Mouse (Mus musculus) brain, embryonic 14.5 days (tissue): Measurements from ENCODE around the gene Pex5.

Experiments
- CTCF ChIP-seq: fragments of 200-500 bp; IDR thresholded peaks from 2 replicates; pipeline ENCODE4 v1.5.1; 2012; ENCODE audit warnings: inconsistent platforms, mild to moderate bottlenecking, moderate library complexity, borderline replicate concordance; ENCODE audit not compliant: insufficient read depth, insufficient read length; ENCODE audit errors: extremely low read depth
- POLR2A ChIP-seq: fragments of 200-500 bp; IDR thresholded peaks from 2 replicates; pipeline ENCODE4 v1.6.1; 2012; ENCODE audit warnings: mild to moderate bottlenecking, inconsistent platforms, borderline replicate concordance; ENCODE audit not compliant: poor library complexity, insufficient read depth, insufficient read length, severe bottlenecking; ENCODE audit errors: extremely low read depth

DNA sequence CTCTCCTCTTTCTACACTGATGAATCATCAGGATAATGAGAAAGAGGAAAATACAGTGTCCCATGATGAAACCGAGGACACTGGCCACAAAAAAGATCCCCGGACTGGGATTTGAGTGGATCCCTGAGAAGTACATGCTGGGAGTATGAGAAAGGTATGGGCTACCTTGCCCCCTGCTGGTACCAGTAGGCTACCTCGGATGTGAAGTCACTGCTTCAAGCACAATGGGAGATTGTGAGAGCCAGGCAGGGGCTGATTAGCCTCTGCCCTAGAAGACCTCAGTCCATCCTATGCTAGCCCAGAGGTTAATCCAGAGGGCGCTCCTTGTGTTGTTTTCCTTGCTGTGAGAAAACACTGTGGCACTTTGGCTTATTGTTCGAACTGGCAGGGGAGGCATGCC, 50.5 kb downstream of the Pex5 start:
- TF ChIP-seq CTCF: no peak
- no peak for TF ChIP-seq POLR2A
